Mouse (Mus musculus): ENCODE results near the gene Tcl1b3. TPM values are rescaled to one million over a fixed set of nuclear protein-coding genes. Genes with fewer than 3 reads are reported as not detected.
A peak's percentile ranks its signal among the peaks of the same experiment; 100 is the strongest.
"Not testable (repeated sequence)": the region's sequence is repeated elsewhere in the genome, so short reads cannot be mapped to it uniquely, and the experiment has no call there.

Gene Tcl1b3
- total RNA-seq (2014; fragmentation: Nextera tagmentation) = not detected in 2 replicates
- not detected in 2 replicates for total RNA-seq (2017)

DNA sequence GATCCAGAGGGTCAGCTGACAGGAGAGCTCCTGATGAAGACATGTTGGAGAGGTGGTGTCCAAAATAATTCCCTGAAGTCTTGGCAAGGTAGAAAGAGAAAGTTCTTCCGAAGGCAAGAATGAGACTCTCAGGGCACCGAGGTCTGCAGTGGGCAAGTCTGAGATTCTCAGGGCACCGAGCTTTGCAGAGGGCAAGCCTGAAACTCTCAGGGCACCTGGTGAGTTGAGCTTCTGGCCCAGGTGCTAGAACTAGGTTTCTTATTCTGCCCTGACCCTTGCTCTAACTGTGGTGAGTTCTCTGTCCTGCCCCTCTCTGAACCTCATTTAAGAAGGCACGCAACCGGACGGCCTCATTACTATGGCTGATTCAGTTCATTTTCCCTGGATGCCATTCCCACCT lies at the start of gene Tcl1b3:
TSS of gene Tcl1b3 (plus strand) at position 301 of the 400 bp plus-strand sequence.
- not testable (repeated sequence) for ATAC-seq (replicated peaks; ENCODE audit: poor library complexity, severe bottlenecking)

DNA sequence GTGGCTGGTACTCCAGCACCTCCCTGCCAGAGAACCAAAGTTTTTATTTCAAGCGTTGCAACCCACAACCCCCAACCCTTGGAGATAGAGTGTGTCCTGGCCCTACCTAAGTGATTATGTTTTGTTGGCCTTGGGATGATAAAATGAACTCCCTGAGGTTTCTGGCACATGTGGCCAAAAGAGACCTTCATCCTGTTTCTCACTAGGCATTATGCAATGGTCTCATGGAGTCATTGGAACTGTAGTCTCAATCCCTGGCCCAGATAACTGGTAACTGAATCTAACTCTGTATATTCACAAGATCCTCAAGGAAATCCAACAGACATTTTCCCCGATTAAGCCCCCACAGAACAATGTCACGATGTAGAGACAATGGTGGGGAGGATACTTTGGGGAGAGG lies 47.7 kb upstream of the Tcl1b3 start:
- ATAC-seq (replicated peaks; ENCODE audit: poor library complexity, severe bottlenecking) = no peak

DNA sequence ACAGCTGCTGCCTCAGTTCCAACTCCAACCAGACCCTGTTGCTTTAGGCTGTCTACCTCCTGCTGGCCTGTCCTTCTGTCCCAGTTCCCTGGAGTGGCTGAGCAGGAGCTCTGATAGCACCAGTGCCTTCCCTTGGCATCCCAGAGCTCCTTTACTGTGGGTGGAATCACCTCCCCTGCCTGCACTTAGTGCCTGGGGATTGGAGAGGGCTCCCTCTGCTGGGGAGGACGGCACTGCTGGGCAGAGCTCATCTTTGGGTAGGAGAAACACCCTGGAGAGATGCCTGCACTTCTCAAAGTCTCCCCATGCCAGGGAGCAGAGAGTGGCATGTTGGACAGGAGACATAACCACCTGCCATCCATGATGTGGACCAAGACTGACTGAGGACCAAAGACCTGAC lies 45.9 kb upstream of the Tcl1b3 start:
- peak; percentile 84 for ATAC-seq (replicated peaks; ENCODE audit: poor library complexity, severe bottlenecking)

DNA sequence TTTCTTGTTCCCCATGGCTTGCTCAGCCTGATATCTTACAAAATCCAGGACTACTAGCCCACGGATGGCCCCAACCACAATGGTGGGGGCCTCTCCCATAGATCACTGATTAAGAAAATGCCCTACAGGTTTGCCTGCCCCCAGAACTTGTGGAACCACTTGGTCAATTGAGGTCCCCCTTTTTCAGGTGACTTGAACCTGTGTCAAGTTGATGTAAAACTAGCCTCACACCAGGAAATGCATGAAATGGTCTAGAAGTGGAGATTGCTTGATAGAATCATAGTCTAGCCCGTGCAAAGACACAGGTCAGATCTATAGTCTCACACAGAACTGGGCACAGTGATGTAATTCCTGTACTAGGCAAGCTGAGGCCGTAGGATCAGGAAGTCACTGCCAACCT lies 45.1 kb upstream of the Tcl1b3 start, which contains the start of gene Tcl1b2:
TSS of gene Tcl1b2 (plus strand) at position 301 of the 400 bp plus-strand sequence.
- no peak for ATAC-seq (replicated peaks; ENCODE audit: poor library complexity, severe bottlenecking)

DNA sequence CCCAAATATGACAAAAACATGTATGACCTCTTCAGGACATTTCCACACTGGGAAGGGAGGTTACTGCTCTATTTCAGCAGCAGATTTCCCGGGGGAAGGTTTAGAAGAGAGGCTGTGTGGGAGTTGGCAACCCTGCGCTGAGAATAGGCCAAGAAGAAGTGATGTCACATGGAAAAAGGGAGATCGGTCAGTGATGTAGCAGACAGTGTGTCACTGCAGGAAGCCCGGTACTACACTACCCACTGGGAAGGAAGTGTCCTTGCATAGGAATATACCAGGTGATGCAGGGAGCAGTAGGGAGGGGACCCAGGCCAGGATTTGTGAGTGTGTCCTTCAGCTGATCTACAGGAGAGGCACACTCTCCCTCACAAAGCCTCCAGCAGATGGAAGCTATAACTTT lies 35.6 kb upstream of the Tcl1b3 start:
- not testable (repeated sequence) for ATAC-seq (replicated peaks; ENCODE audit: poor library complexity, severe bottlenecking)

DNA sequence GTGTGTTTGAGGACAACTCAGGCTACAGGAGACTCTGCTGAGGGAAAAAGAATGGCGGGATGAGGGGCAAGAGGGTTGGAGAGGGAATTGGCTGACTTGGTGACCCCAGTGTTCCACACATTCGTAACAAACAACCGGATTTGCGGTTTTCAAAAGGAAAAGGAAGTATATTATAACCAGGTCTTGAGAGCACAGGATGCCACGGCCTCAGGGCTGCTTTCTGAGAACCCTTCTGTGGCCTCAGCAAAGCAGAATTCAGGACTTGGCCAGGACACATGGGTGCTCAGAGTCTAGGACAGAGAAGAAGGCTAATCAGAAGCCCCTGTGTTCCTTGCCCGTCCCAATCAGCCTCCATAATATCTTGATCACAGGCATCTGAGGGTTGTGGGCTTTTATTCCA lies 32.0 kb upstream of the Tcl1b3 start:
- ATAC-seq (replicated peaks; ENCODE audit: poor library complexity, severe bottlenecking) = peak; percentile 41; the same call in 1 of the 2 replicates

DNA sequence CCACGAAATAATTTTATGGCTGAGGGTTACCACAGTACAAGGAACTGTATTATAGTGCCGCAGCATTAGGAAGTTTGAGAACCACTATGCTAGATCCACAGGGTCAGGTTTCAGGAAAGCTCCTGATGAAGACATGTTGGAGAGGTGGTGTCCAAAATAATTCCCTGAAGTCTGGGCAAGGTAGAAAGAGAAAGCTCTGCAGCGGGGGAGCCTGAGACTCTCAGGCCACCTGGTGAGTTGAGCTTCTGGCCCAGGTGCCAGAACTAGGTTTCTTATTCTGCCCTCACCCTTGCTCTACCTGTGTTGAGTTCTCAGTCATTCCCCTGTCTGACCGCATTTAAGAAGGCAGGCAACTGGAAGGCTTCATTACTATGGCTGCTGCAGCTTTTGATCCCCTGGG lies 31.5 kb upstream of the Tcl1b3 start, which contains the start of gene Tcl1b1:
TSS of gene Tcl1b1 (plus strand) at position 301 of the 400 bp plus-strand sequence.
- ATAC-seq (replicated peaks; ENCODE audit: poor library complexity, severe bottlenecking) = no peak

DNA sequence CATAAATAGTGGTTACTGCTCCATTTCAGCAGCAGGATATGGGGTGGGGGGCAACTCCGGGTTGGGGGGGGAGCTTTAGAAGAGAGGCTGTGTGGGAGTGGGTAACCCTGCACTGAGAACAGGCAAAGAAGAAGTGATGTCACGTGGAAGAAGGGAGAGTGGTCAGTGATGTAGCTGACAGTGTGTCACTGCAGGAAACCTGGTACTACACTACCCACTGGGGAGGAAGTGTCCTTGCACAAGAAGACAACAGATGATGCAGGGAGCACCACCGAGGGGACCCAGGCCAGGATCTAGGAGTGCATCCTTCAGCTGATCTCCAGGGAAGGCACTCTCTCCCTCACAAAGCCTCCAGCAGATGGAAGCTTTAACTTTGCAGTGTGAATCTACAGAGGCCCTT lies 24.1 kb upstream of the Tcl1b3 start:
- peak; percentile 90 for ATAC-seq (replicated peaks; ENCODE audit: poor library complexity, severe bottlenecking)

DNA sequence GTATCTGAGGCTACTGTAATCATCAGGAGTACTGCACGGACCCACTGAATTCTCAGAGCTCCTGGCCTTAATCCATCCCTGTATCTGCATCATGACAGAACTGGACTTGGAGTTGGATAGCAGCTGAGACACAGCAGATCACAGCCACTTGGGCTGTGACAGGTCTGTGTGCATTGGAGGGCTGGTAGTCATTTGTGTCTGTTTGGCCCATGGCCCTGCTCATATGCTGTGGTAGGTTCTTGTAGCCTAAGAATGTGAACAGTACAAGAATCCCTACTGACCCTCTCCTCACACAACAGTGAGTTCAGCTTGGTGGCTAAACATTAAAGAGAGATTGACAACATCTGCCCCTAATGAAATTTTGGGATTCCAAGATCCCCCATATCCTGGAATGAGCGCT lies 17.5 kb upstream of the Tcl1b3 start:
- no peak for ATAC-seq (replicated peaks; ENCODE audit: poor library complexity, severe bottlenecking)

DNA sequence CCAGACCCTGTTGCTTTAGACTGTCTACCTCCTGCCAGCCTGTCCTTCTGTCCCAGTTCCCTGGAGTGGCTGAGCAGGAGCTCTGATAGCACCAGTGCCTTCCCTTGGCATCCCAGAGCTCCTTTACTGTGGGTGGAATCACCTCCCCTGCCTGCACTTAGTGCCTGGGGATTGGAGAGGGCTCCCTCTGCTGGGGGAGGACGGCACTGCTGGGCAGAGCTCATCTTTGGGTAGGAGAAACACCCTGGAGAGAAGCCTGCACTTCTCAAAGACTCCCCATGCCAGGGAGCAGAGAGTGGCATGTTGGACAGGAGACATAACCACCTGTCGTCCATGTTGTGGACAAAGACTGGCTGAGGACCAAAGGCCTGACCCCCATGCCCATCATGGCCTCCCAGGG lies 16.5 kb upstream of the Tcl1b3 start:
- ATAC-seq (replicated peaks; ENCODE audit: poor library complexity, severe bottlenecking) = peak; percentile 92

DNA sequence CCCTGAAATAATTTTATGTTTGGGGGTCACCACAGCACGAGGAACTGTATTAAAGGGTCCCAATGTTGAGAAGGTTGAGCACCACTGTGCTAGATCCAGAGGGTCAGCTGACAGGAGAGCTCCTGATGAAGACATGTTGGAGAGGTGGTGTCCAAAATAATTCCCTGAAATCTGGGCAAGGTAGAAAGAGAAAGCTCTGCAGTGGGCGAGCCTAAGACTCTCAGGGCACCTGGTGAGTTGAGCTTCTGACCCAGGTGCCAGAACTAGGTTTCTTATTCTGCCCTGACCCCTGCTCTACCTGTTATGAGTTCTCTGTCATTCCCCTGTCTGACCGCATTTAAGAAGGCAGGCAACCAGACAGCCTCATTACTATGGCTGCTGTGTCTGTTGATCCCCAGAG lies 14.8 kb upstream of the Tcl1b3 start, which contains the start of gene Tcl1b5:
TSS of gene Tcl1b5 (plus strand) at position 301 of the 400 bp plus-strand sequence.
- ATAC-seq (replicated peaks; ENCODE audit: poor library complexity, severe bottlenecking) = not testable (repeated sequence)

DNA sequence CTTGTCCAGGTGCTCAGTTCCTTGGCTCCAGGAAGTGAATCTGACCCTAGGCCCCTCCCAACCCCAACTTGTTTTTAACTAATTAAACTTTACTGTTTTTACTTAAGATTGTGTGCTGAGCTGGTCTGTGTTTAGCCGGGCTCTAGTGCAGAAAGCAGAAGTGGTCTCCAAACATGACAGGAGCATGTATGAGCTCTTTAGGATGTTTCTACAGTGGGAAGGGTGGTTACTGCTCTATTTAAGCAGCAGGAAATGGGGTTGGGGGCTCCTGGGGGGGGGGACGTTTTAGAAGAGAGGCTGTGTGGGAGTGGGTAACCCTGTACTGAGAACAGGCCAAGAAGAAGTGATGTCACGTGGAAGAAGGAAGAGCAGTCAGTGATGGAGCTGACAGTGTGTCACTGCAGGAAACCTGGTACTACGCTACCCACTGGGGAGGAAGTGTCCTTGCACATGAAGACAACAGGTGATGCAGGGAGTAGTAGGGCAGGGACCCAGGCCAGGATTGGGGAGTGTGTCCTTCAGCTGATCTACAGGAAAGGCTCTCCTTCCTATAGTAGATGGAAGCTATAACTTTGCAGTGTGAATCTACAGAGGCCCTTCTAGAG lies 9.7 kb upstream of the Tcl1b3 start:
- ATAC-seq (replicated peaks; ENCODE audit: poor library complexity, severe bottlenecking) = peak; percentile 63

DNA sequence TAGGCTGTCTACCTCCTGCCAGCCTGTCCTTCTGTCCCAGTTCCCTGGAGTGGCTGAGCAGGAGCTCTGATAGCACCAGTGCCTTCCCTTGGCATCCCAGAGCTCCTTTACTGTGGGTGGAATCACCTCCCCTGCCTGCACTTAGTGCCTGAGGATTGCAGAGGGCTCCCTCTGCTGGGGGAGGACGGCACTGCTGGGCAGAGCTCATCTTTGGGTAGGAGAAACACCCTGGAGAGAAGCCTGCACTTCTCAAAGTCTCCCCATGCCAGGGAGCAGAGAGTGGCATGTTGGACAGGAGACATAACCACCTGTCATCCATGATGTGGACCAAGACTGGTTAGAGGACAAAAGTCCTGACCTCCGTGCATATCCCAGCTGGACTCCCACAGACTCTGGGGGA lies 1.9 kb upstream of the Tcl1b3 start:
- peak; percentile 89 for ATAC-seq (replicated peaks; ENCODE audit: poor library complexity, severe bottlenecking)

DNA sequence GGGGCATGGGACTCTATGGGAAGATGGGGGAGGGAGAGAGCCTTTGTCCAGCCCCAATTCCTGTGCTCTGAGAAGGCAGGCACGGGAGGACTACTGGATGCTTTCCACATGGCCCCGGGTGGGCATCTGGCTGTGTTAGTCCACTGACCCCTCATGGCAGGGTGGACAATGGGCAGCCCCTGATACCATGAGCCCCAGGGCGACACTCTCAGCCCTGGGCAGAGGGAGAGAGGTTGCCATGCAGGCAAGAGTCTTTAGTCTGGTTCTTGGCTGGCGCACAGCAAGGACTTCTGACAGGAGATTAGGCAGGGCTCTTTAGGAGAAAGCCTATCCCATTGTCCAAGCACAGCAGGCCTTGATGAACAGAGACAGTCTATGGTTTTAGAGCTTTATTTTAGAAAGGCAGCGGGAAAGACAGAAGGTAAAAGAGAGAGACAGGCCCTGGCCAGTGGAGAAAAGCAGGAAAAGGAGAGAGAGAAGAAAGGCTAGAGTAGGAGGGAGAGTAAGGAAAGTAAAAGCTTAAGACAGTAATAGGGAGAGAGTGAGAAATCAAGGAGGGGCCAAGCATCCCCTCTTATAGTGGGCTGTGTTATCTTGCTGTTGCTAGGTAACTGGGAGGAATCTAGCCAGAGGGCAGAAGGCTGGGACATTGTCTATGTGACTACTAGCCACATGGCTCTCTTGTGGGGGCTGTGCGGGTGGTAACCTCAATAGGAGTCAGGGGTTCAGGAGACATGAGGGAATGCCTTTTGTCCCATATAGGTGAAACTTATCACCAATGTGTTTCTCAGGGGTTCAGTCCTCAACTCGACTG lies 9.0 kb downstream of the Tcl1b3 start:
- not testable (repeated sequence) for ATAC-seq (replicated peaks; ENCODE audit: poor library complexity, severe bottlenecking)

DNA sequence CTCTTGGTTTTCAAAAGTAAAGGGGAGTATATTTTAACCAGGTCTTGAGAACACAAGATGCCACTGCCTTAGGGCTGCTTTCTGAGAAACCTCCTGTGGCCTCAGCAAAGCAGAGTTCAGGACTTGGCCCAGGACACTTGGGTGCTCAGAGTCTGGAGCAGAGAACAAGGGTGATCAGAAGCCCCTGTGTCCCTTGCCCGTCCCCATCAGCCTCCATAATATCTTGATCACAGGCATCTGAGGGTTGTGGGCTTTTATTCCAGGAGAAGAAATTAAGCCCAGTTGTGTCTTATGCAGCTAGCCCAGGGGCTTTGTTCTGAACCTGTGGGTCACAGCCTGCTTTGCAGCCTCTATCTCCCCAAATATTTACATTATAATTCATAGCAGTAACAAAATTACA lies 10.8 kb downstream of the Tcl1b3 start, which contains the start of gene Tcl1b4:
TSS of gene Tcl1b4 (plus strand) at position 301 of the 400 bp plus-strand sequence.
- ATAC-seq (replicated peaks; ENCODE audit: poor library complexity, severe bottlenecking) = not testable (repeated sequence)

DNA sequence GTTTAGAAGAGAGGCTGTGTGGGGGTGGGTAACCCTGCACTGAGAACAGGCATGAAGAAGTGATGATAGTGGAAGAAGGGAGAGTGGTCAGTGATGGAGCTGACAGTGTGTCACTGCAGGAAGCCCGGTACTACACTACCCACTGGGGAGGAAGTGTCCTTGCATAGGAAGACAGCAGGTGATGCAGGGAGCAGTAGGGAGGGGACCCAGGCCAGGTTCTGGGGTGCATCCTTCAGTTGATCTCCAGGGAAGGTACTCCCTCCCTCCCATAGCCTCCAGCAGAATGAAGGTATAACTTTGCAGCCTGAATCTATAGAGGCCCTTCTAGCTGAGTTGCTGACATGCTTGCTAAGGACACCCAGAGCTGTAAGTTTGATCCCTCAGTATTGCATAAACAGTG lies 16.2 kb downstream of the Tcl1b3 start:
- no peak for ATAC-seq (replicated peaks; ENCODE audit: poor library complexity, severe bottlenecking)

DNA sequence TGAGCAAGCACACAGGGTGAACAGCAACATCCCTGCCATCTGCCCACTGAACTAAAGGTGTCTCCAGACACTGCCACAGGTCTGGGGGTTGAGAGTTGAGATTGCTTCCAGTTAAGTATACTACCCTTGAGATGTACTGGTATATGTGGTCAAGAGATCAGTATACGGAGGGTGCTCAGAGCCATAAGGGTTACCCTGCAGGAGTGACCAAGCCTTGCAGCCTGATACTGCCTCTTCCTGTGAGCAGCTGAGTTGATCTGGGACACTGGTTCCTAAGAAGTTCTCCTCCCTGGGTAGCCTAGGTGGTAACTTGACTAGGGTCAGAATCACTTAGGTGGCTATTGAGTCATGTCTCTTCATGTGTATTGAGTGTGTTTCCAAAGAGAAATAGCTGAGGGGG lies 17.6 kb downstream of the Tcl1b3 start:
- ATAC-seq (replicated peaks; ENCODE audit: poor library complexity, severe bottlenecking) = no peak

DNA sequence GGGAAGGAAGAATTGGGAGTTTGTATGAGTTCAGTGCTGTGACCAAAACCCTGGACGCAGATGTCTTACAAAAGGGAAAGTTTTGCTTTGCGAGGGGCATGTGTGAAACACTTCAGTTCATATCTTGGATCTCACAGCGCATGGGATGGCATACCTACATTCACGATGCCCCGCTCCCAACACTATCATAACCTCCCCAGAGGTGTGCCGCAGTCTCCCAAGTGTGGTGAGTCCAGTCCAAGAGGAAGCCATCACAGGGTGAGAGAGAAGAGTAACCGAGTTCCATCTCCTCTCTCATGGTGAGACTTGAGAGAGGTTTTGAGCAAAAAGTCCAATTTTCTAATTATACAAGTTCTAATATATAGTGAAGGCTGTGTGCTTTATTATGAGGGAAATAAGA lies 18.4 kb downstream of the Tcl1b3 start:
- ATAC-seq (replicated peaks; ENCODE audit: poor library complexity, severe bottlenecking) = no peak

DNA sequence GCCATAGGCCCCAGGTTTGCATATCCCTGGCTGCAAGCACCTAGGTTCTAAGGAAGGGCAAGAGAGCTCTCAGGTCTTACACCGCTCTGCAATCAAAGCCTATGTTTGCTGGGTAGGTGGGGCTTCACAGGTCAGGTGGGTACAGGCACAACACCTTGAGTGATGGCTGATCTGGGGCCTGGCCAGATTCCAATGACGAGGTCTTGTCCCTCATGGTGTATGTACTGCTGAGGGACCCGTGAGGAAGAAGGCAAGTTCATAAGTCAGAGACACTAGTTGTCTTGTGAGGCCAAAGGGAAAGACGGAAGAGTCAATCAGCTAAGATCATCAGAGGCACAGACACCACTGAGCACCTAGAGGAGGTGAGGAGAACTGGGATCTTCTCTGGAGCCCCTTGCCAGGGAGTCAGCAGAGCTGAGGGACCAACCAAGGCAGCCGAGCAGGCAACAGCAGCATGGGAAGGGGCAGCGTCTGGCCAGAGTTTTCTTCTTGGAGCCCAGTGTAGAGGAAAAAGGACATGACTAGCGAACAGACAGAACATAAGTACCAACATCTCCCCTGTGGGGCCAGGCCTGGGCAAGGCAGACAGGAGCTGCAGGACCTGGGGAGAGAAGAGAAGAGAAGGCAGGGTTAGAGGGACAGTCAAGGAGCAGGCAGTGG lies 26.4 kb downstream of the Tcl1b3 start:
- no peak for ATAC-seq (replicated peaks; ENCODE audit: poor library complexity, severe bottlenecking)

DNA sequence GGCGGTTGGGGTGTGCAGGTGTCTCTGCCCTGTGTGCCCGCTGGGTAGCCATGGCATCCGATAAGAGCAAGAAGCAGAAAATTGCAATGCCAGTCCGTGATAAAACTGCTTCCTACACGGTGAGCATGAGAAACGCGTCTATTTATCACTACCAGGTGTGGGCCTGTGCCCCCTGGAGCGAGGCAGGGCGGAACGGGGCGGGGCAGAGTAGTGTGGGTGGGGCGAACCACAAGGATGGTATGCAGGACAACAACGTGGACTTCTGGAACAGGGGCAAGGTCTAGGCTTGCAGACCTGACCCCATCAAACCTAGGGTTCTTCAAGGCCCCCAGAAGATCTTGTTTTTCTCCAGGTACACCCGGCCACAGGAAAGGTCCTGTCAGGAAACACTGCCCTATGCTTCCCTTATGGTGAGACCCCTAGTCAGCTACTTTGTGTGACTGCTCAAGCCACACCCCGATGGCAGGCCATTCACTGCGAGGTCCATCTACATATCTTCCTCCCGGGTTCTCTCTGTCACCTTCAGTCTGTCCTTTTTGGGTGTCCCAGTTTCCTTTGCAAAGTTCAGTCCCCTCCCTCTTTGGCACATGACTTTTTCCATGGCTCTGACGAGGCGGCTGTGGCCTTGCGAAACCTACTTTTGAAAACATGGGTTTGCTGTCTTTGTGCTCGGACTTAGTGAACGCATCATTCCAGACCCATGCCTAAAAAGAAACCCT lies 31.9 kb downstream of the Tcl1b3 start, which contains the start of gene Tcl1:
TSS of gene Tcl1 (minus strand) at position 193 of the 719 bp plus-strand sequence.
- ATAC-seq (replicated peaks; ENCODE audit: poor library complexity, severe bottlenecking) = no peak

Measured in granulocyte monocyte progenitor cell, adult 5-6 weeks (primary cell).